Mouse (Mus musculus) G1E (cell line): Measurements from ENCODE around the gene 4930544G11Rik. TPM values are rescaled to one million over a fixed set of nuclear protein-coding genes. Genes with fewer than 3 reads are reported as not detected.

ENCODE experiments used
- ATAC-seq: 2 replicates; pipeline ENCODE4 v1.8.0; 2016; ENCODE audit warnings: mild to moderate bottlenecking; ENCODE audit not compliant: insufficient number of reproducible peaks, poor library complexity, low FRiP score, severe bottlenecking; ENCODE audit errors: extremely low read depth
- DNase-seq: peaks from one replicate; pipeline ENCODE4 v3.0.0; 2012; ENCODE audit warnings: low spot score
- H3K27me3 ChIP-seq: 2 replicates; pipeline ENCODE4 v1.6.1; 2012; ENCODE audit warnings: mild to moderate bottlenecking, low read length, inconsistent platforms; ENCODE audit not compliant: insufficient read depth
- H3K36me3 ChIP-seq: replicated peaks from 2 replicates; pipeline ENCODE3; 2012; ENCODE audit warnings: mild to moderate bottlenecking, inconsistent platforms
- H3K4me1 ChIP-seq: 2 replicates; pipeline ENCODE4 v1.6.1; 2012; ENCODE audit warnings: low read depth, low read length, inconsistent platforms, mixed read lengths; ENCODE audit not compliant: insufficient read depth
- H3K4me3 ChIP-seq: 2 replicates; pipeline ENCODE4 v1.5.1; 2012; ENCODE audit warnings: low read depth, mild to moderate bottlenecking, inconsistent platforms, low read length, moderate library complexity, mixed read lengths
- H3K9me3 ChIP-seq: replicated peaks from 2 replicates; pipeline ENCODE4 v1.6.1; 2012; ENCODE audit warnings: inconsistent platforms
- CTCF ChIP-seq: IDR thresholded peaks from 2 replicates; pipeline ENCODE4 v1.5.1; 2012; ENCODE audit warnings: low read depth, low read length, inconsistent platforms, mixed read lengths
- GATA1 ChIP-seq: IDR thresholded peaks from 2 replicates; pipeline ENCODE4 v1.6.1; 2012; ENCODE audit warnings: borderline replicate concordance, low read length, inconsistent platforms, mixed read lengths
- GATA2 ChIP-seq: IDR thresholded peaks from 2 replicates; pipeline ENCODE4 v1.6.1; 2012; ENCODE audit warnings: low read depth, low read length, inconsistent platforms, borderline replicate concordance
- POLR2AphosphoS5 ChIP-seq: IDR thresholded peaks from 2 replicates; pipeline ENCODE4 v1.6.1; 2012; ENCODE audit warnings: low read depth, low read length, inconsistent platforms; ENCODE audit not compliant: insufficient replicate concordance
- TAL1 ChIP-seq: conservative IDR thresholded peaks from 2 replicates; pipeline ENCODE4 v1.6.1; 2012; ENCODE audit warnings: low read depth, low read length, inconsistent platforms, mixed read lengths
- polyA plus RNA-seq: library from polyadenylated mRNA; stranded (reverse); fragments of >175 nt; gene quantifications from 2 replicates; pipeline ENCODE4 v1.2.3, GENCODE M21; 2012
- total RNA-seq, 2 experiments: library from RNA; stranded (forward) in 1 of 2; stranded (reverse) in 1 of 2; fragments of 200-1000 nt in 1 of 2; fragments of >200 nt in 1 of 2; fragmentation: Nextera tagmentation in 1 of 2; gene quantifications; 2 replicates each; pipeline ENCODE4 v1.2.3; 2014 to 2017

4930544G11Rik gene
- total and polyA plus RNA-seq, 3 experiments: not detected

DNA sequence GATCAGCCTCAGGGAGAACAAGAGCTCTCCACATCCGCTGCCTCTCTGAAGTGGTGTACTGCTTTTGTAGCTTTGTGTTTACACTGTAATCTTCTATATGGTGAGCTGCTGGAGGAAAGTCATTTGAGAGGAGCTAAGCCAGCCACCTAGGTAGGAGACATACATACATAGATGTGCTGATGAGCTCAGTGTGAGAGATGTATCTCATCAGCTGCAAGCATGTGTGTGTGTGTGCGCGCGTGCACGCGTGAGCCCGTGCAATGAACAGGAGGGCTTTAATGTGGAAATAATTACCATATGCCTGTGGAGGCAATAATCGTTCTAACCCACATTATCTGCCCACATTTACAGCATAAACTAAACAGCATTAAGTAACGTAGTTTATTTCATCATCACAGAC is 18.0 kb downstream of the 4930544G11Rik start:
- H3K4me3 ChIP-seq: no peak overlapping the region
- H3K4me1 ChIP-seq: no peaks in the 10 kb centered on the region
- TF ChIP-seq POLR2AphosphoS5 (no peak), GATA1 (no peak), GATA2 (no peak), TAL1 (no peak), CTCF (no peak)
- no peaks in the 10 kb centered on the region for H3K36me3 ChIP-seq
- H3K9me3 ChIP-seq: peaks cover 2% of the 10 kb centered on the region; the same call in 1 of the 2 replicates
- H3K27me3 ChIP-seq: no peaks in the 10 kb centered on the region
- no peak for ATAC-seq
- DNase-seq: no peak

- no peak for ATAC-seq
- TF ChIP-seq TAL1: no peak
- TF ChIP-seq CTCF: no peak
- no peak for TF ChIP-seq POLR2AphosphoS5
- TF ChIP-seq GATA2: no peak
- TF ChIP-seq GATA1: no peak
- no peaks in the 10 kb centered on the region for H3K36me3 ChIP-seq
Measured at GRCm38 (mm10) chr6:65992081-65992480, 39.7 kb downstream of the 4930544G11Rik start.

DNA sequence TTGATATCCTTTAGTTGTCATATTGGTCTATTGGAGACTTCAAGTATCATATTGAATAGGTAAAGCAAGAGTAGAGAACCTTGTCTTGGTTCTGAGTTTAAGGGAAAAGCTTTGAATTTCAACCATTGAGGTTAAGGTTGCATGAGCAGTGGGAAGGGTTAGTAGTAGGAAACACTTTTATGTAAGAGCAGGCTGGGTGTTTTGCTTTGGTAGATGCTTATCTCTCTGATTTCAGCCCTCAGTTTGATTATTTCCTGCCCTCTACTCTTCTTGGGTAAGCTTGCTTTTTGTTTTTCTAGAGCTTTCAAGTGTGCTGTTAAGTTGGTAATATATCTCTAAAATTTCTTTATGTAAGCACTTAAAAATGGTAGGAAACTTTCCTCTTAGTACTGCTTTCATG is 45.9 kb downstream of the 4930544G11Rik start:
- no peaks in the 10 kb centered on the region for H3K9me3 ChIP-seq
- H3K27me3 ChIP-seq: no peaks in the 10 kb centered on the region
- no peak overlapping the region for H3K4me3 ChIP-seq
- TF ChIP-seq GATA2 (no peak), POLR2AphosphoS5 (no peak), GATA1 (no peak), TAL1 (no peak), CTCF (no peak)
- ATAC-seq (no peak), DNase-seq (no peak)
- no peaks in the 10 kb centered on the region for H3K4me1 ChIP-seq
- H3K36me3 ChIP-seq: no peaks in the 10 kb centered on the region

More at GRCm38 (mm10) chr6:65992081-65992480, 39.7 kb downstream of the 4930544G11Rik start:
- DNase-seq: no peak
- H3K27me3 ChIP-seq: no peaks in the 10 kb centered on the region
- H3K9me3 ChIP-seq: no peaks in the 10 kb centered on the region
- H3K4me1 ChIP-seq: no peaks in the 10 kb centered on the region
- H3K4me3 ChIP-seq: no peak overlapping the region

Other genes with a start within 250 kb of the 4930544G11Rik start
- not detected in 2 replicates for gene Prdm5, start 173.6 kb upstream of the 4930544G11Rik start, total RNA-seq (2014; fragmentation: Nextera tagmentation)
- gene Prdm5, start 173.6 kb upstream of the 4930544G11Rik start, total RNA-seq (2017): 0.06 and 0.38 TPM in 2 replicates
- not detected in 2 replicates for gene Prdm5, start 173.6 kb upstream of the 4930544G11Rik start, polyA plus RNA-seq